Mouse (Mus musculus): ENCODE measurements around the gene Zcchc2. TPM values are rescaled to one million over a fixed set of nuclear protein-coding genes. Genes with fewer than 3 reads are reported as not detected.

Zcchc2 gene
- total and polyA plus RNA-seq, 3 experiments = 6.8 to 12.6 (median 7.8) TPM

- Histone ChIP-seq H3K27me3 (replicated peaks) (no peaks in the 10 kb centered on the region), H3K4me2 (ENCODE audit: insufficient read depth, low read depth, poor library complexity, severe bottlenecking) (no peak overlapping the region), H3K9me3 (replicated peaks; ENCODE audit: low read length) (no peaks in the 10 kb centered on the region), H3K36me3 (replicated peaks in 1 of 2; ENCODE audit: control insufficient read depth in 1 of 2, insufficient read depth in 1 of 2, low read length in 1 of 2) (no peaks in the 10 kb centered on the region), H3K79me2 (replicated peaks; ENCODE audit: control insufficient read depth, extremely low read depth, insufficient read depth, poor library complexity, severe bottlenecking) (no peaks in the 10 kb centered on the region), H3K27ac (ENCODE audit: insufficient read depth, low read depth) (no peak overlapping the region), H3K4me1 (ENCODE audit: control insufficient read depth in 1 of 2, insufficient read depth in 2 of 2) (peaks cover 0 to 17% of the 10 kb centered on the region in 2 experiments; a peak in 1 of 4 replicates), H3K4me3 (replicated peaks in 1 of 3; ENCODE audit: low read depth in 2 of 3, low read length in 2 of 3, poor library complexity in 1 of 3) (no peak overlapping the region), H3K9ac (ENCODE audit: insufficient read depth, low read depth) (no peak overlapping the region)
- TF ChIP-seq PAX5 (IDR thresholded peaks at IDR 0.05; ENCODE audit: low read length) (no peak), USF2 (conservative IDR thresholded peaks at IDR 0.05; ENCODE audit: low read depth, low read length) (no peak), TBP (conservative IDR thresholded peaks at IDR 0.05; ENCODE audit: low read depth, low read length) (no peak), ELF1 (IDR thresholded peaks at IDR 0.05; ENCODE audit: low read depth, low read length) (no peak), ZKSCAN1 (IDR thresholded peaks at IDR 0.05; ENCODE audit: borderline replicate concordance, low read depth, low read length) (no peak), TCF12 (IDR thresholded peaks at IDR 0.05; ENCODE audit: low read depth, low read length) (no peak), KAT2A (IDR thresholded peaks at IDR 0.05; ENCODE audit: insufficient replicate concordance, low read length) (no peak), BHLHE40 (IDR thresholded peaks at IDR 0.05; ENCODE audit: low read depth, low read length) (no peak), MXI1 (IDR thresholded peaks at IDR 0.05; ENCODE audit: low read depth, low read length) (no peak), USF1 (IDR thresholded peaks at IDR 0.05; ENCODE audit: low read depth, low read length) (no peak), E2F4 (IDR thresholded peaks at IDR 0.05; ENCODE audit: insufficient replicate concordance, low read depth, low read length) (no peak)
- in situ Hi-C loops (cut with MboI; ENCODE audit: low pct_ligation_motif_present, low pct_unique_long_range_greater_than_20kb, low sequenced_read_pairs) = loop anchor here (5.0 to 25.0 kb wide), 2 partner anchors 73 to 638 kb away; partner anchors contain the start of gene Bcl2
- DNase-seq (ENCODE audit: extremely low read depth) = no peak
- dilution Hi-C loops (cut with MboI; ENCODE audit: extremely low pct_ligation_motif_present, extremely low pct_unique_long_range_greater_than_20kb, low sequenced_read_pairs) = no loop called here
These were observed 83.9 kb downstream of the Zcchc2 start for GRCm38 (mm10) chr1:106074141-106074540.

- no peaks in the 10 kb centered on the region for H3K79me2 ChIP-seq (replicated peaks; ENCODE audit: control insufficient read depth, extremely low read depth, insufficient read depth, poor library complexity, severe bottlenecking)
- H3K27ac ChIP-seq (ENCODE audit: insufficient read depth, low read depth) = no peak overlapping the region
- H3K36me3 ChIP-seq (replicated peaks in 1 of 2; ENCODE audit: control insufficient read depth in 1 of 2, insufficient read depth in 1 of 2, low read length in 1 of 2) = no peaks in the 10 kb centered on the region
- TF ChIP-seq ZC3H11A (IDR thresholded peaks at IDR 0.05; ENCODE audit: low read depth, low read length) (no peak), PAX5 (IDR thresholded peaks at IDR 0.05; ENCODE audit: low read length) (no peak), TBP (conservative IDR thresholded peaks at IDR 0.05; ENCODE audit: low read depth, low read length) (no peak), ZMIZ1 (IDR thresholded peaks at IDR 0.05; ENCODE audit: low read depth, low read length) (no peak), RAD21 (IDR thresholded peaks at IDR 0.05; ENCODE audit: low read depth, low read length) (no peak), SIN3A (IDR thresholded peaks at IDR 0.05; ENCODE audit: low read length) (no peak), TCF12 (IDR thresholded peaks at IDR 0.05; ENCODE audit: low read depth, low read length) (no peak), ZNF384 (IDR thresholded peaks at IDR 0.05; ENCODE audit: low read depth, low read length) (no peak)
- no peaks in the 10 kb centered on the region for H3K9me3 ChIP-seq (replicated peaks; ENCODE audit: low read length)
- H3K9ac ChIP-seq (ENCODE audit: insufficient read depth, low read depth) = no peak overlapping the region
- peaks cover 0 to 14% of the 10 kb centered on the region in 2 experiments; a peak in 1 of 4 replicates for H3K4me1 ChIP-seq (ENCODE audit: control insufficient read depth in 1 of 2, insufficient read depth in 2 of 2)
- H3K4me3 ChIP-seq (replicated peaks in 1 of 3; ENCODE audit: low read depth in 2 of 3, low read length in 2 of 3, poor library complexity in 1 of 3) = no peak overlapping the region
- H3K27me3 ChIP-seq (replicated peaks) = no peaks in the 10 kb centered on the region
- dilution Hi-C loops (cut with MboI; ENCODE audit: extremely low pct_ligation_motif_present, extremely low pct_unique_long_range_greater_than_20kb, low sequenced_read_pairs) (no loop called here), in situ Hi-C loops (cut with MboI; ENCODE audit: low pct_ligation_motif_present, low pct_unique_long_range_greater_than_20kb, low sequenced_read_pairs) (loop anchor here (5.0 to 25.0 kb wide), 2 partner anchors 73 to 638 kb away; partner anchors contain the start of gene Bcl2)
- H3K4me2 ChIP-seq (ENCODE audit: insufficient read depth, low read depth, poor library complexity, severe bottlenecking) = no peak overlapping the region
- DNase-seq (ENCODE audit: extremely low read depth) = no peak
These were observed 84.5 kb downstream of the Zcchc2 start for GRCm38 (mm10) chr1:106074656-106075055.

Measured in CH12.LX (cell line).